ENCODE assay signal across 11 mouse cellular contexts in genomic region chr7:97679239-97679638, GRCm38 (mm10). TPM values are rescaled to one million over a fixed set of nuclear protein-coding genes. Genes with fewer than 3 reads are reported as not detected.
A peak's percentile ranks its signal among the peaks of the same experiment; 100 is the strongest.
DNase-seq lines count a peak whose midpoint lies in the region; ATAC-seq and TF ChIP-seq lines count a peak whose summit lies in the region.
"Had no signal": no experiment of that assay in that cellular context is flagged by ENCODE, and none has a peak within 500 bp of the region (broad histone marks: within the 10 kb centered on the region; RNA-seq: fewer than 3 reads in every experiment).

No protein-coding gene starts in this region.

- no peak overlapping the region for H3K9ac ChIP-seq in heart, postnatal 0 days (replicated peaks; ENCODE audit: low read depth, low read length)
- H3K9ac ChIP-seq in midbrain, embryonic 14.5 days (replicated peaks; ENCODE audit: low read length): no peak overlapping the region
- no peak overlapping the region for H3K9ac ChIP-seq in midbrain, embryonic 16.5 days (ENCODE audit: low read depth, low read length)
- H3K9ac ChIP-seq: heart, embryonic 12.5 days had no signal

- peaks cover 62% of the 10 kb centered on the region for H3K36me3 ChIP-seq in heart, postnatal 0 days (replicated peaks; ENCODE audit: control insufficient read depth, insufficient read depth, low read length)
- peaks cover 72% of the 10 kb centered on the region for H3K36me3 ChIP-seq in heart, embryonic 10.5 days
- H3K36me3 ChIP-seq in midbrain, embryonic 14.5 days (ENCODE audit: control insufficient read depth, insufficient read depth, low read length): peaks cover 65% of the 10 kb centered on the region
- H3K36me3 ChIP-seq in midbrain, embryonic 16.5 days (ENCODE audit: control insufficient read depth, insufficient read depth, low read length): peaks cover 22% of the 10 kb centered on the region

- no peaks in the 10 kb centered on the region for H3K27me3 ChIP-seq in heart, postnatal 0 days (ENCODE audit: control insufficient read depth, insufficient read depth, low read length)
- no peaks in the 10 kb centered on the region for H3K27me3 ChIP-seq in heart, embryonic 10.5 days (ENCODE audit: insufficient read depth, poor library complexity, severe bottlenecking)
- no peaks in the 10 kb centered on the region for H3K27me3 ChIP-seq in midbrain, embryonic 14.5 days (ENCODE audit: control insufficient read depth, insufficient read depth, low read length)
- H3K27me3 ChIP-seq in midbrain, embryonic 16.5 days (ENCODE audit: control insufficient read depth, insufficient read depth, low read depth, low read length): no peaks in the 10 kb centered on the region
- H3K27me3 ChIP-seq: heart, embryonic 12.5 days; megakaryocyte, embryonic 14.5 days had no signal

- TF ChIP-seq CTCF in heart, postnatal 0 days (IDR thresholded peaks at IDR 0.05; ENCODE audit: low read depth): peak; percentile 45

- TF ChIP-seq EP300 in heart, postnatal 0 days (IDR thresholded peaks at IDR 0.05; ENCODE audit: low read depth): no peak

- H3K27ac ChIP-seq in heart, postnatal 0 days (ENCODE audit: low read depth): no peak overlapping the region
- H3K27ac ChIP-seq in heart, embryonic 10.5 days: no peak overlapping the region
- no peak overlapping the region for H3K27ac ChIP-seq in midbrain, embryonic 14.5 days (replicated peaks; ENCODE audit: low read depth, low read length)
- H3K27ac ChIP-seq in midbrain, embryonic 16.5 days (ENCODE audit: low read length): no peak overlapping the region

- 29% methylated on average over 1 of the region's 1 CpGs for WGBS in heart, postnatal 0 days
- 28% methylated on average over 1 of the region's 1 CpGs for WGBS in heart, embryonic 10.5 days
- WGBS in midbrain, embryonic 14.5 days: 24% methylated on average over 1 of the region's 1 CpGs
- 18% methylated on average over 1 of the region's 1 CpGs for WGBS in midbrain, embryonic 16.5 days

- H3K4me3 ChIP-seq in heart, postnatal 0 days (ENCODE audit: low read depth, low read length): no peak overlapping the region
- H3K4me3 ChIP-seq in heart, embryonic 10.5 days: no peak overlapping the region
- H3K4me3 ChIP-seq in midbrain, embryonic 14.5 days (replicated peaks; ENCODE audit: low read depth, low read length): no peak overlapping the region
- H3K4me3 ChIP-seq in midbrain, embryonic 16.5 days (ENCODE audit: low read depth, low read length): no peak overlapping the region
- H3K4me3 ChIP-seq: heart, embryonic 12.5 days; megakaryocyte, embryonic 14.5 days had no signal

- no peak overlapping the region for H3K4me2 ChIP-seq in heart, postnatal 0 days (ENCODE audit: low read depth, low read length)
- H3K4me2 ChIP-seq in midbrain, embryonic 14.5 days (ENCODE audit: low read length): no peak overlapping the region
- no peak overlapping the region for H3K4me2 ChIP-seq in midbrain, embryonic 16.5 days (ENCODE audit: low read length)
- H3K4me2 ChIP-seq: heart, embryonic 12.5 days had no signal

- ATAC-seq in heart, postnatal 0 days (ENCODE audit: insufficient read depth, low read depth): no peak
- no peak for ATAC-seq in midbrain, embryonic 14.5 days (ENCODE audit: low FRiP score, low TSS enrichment)
- ATAC-seq in midbrain, embryonic 16.5 days: no peak

- no peaks in the 10 kb centered on the region for H3K4me1 ChIP-seq in heart, postnatal 0 days (ENCODE audit: control insufficient read depth, insufficient read depth)
- H3K4me1 ChIP-seq in heart, embryonic 10.5 days: no peaks in the 10 kb centered on the region
- no peaks in the 10 kb centered on the region for H3K4me1 ChIP-seq in midbrain, embryonic 14.5 days (ENCODE audit: control insufficient read depth, insufficient read depth, low read length)
- no peaks in the 10 kb centered on the region for H3K4me1 ChIP-seq in midbrain, embryonic 16.5 days (ENCODE audit: control insufficient read depth, insufficient read depth, low read length)
- H3K4me1 ChIP-seq: heart, embryonic 12.5 days; megakaryocyte, embryonic 14.5 days had no signal

- DNase-seq in heart, postnatal 0 days (ENCODE audit: low spot score): peak; percentile 53
- DNase-seq in heart, embryonic 10.5 days (ENCODE audit: low spot score): no peak
- peak; percentile 77 for DNase-seq in midbrain, embryonic 14.5 days
- DNase-seq in embryo, embryonic 10.5 days (ENCODE audit: low spot score): peak; percentile 61
- no peak for DNase-seq in adrenal gland, postnatal 36 days
- no peak for DNase-seq in right cerebral cortex, adult 18-20 months
- DNase-seq in right cerebral cortex, postnatal 14 days: no peak
- DNase-seq: right cerebral cortex, postnatal 4 days had no signal

- no peaks in the 10 kb centered on the region for H3K9me3 ChIP-seq in heart, postnatal 0 days (replicated peaks; ENCODE audit: control insufficient read depth, low read length)
- no peaks in the 10 kb centered on the region for H3K9me3 ChIP-seq in heart, embryonic 10.5 days
- no peaks in the 10 kb centered on the region for H3K9me3 ChIP-seq in midbrain, embryonic 14.5 days (ENCODE audit: control insufficient read depth, low read length)
- no peaks in the 10 kb centered on the region for H3K9me3 ChIP-seq in midbrain, embryonic 16.5 days (replicated peaks; ENCODE audit: control insufficient read depth, low read length, poor library complexity, severe bottlenecking)
- H3K9me3 ChIP-seq: heart, embryonic 12.5 days; megakaryocyte, embryonic 14.5 days had no signal

RNA-seq across cellular contexts. Expression of gene Clns1a, which starts 17.2 kb away (rescaled TPM):
- total RNA-seq in heart, postnatal 0 days (2014; rRNA removed; ENCODE audit: low replicate concordance): 37.1 and 42.0 TPM in 2 replicates
- polyA plus RNA-seq in heart, postnatal 0 days (2015; fragmentation: Nextera tagmentation; extraction: Ambion mirVana): 60.5 and 63.7 TPM in 2 replicates
- polyA plus RNA-seq in heart, embryonic 10.5 days (2016; fragmentation: Nextera tagmentation; extraction: Ambion mirVana): 151 and 209 TPM in 2 replicates
- polyA plus RNA-seq in midbrain, embryonic 14.5 days (2014; fragmentation: Nextera tagmentation; extraction: Ambion mirVana): 190 and 195 TPM in 2 replicates
- polyA plus RNA-seq in midbrain, embryonic 16.5 days (2015; fragmentation: Nextera tagmentation; extraction: Ambion mirVana): 167 and 169 TPM in 2 replicates
- total RNA-seq in adrenal gland, postnatal 36 days (2021): 10 to 100 TPM; 55.6 to 58.4 TPM

RNA-seq across cellular contexts. Expression of gene Aqp11, which starts 58.9 kb away (rescaled TPM):
- total RNA-seq in heart, postnatal 0 days (2014; rRNA removed; ENCODE audit: low replicate concordance): 4.8 and 6.2 TPM in 2 replicates
- 2.0 and 2.9 TPM in 2 replicates for polyA plus RNA-seq in heart, postnatal 0 days (2015; fragmentation: Nextera tagmentation; extraction: Ambion mirVana)
- polyA plus RNA-seq in heart, embryonic 10.5 days (2016; fragmentation: Nextera tagmentation; extraction: Ambion mirVana): 2.4 and 5.2 TPM in 2 replicates
- 17.2 and 18.5 TPM in 2 replicates for polyA plus RNA-seq in midbrain, embryonic 14.5 days (2014; fragmentation: Nextera tagmentation; extraction: Ambion mirVana)
- 15.2 and 18.5 TPM in 2 replicates for polyA plus RNA-seq in midbrain, embryonic 16.5 days (2015; fragmentation: Nextera tagmentation; extraction: Ambion mirVana)
- total RNA-seq in adrenal gland, postnatal 36 days (2021): 1 to 10 TPM; 2.9 to 3.8 TPM

Comparison
In these comparisons a context has a peak if more than half of its experiments do, and no peak if none do; other contexts are left out.
1. DNase-seq: peak in heart, postnatal 0 days (single experiment), midbrain, embryonic 14.5 days (single experiment) and embryo, embryonic 10.5 days (single experiment); none in heart, embryonic 10.5 days (single experiment), adrenal gland, postnatal 36 days (0 of 2), right cerebral cortex, adult 18-20 months (single experiment) and right cerebral cortex, postnatal 14 days (single experiment).